Mouse (Mus musculus): Measurements from ENCODE around the gene Mup20.
"Not testable (repeated sequence)": the region's sequence is repeated elsewhere in the genome, so short reads cannot be mapped to it uniquely, and the experiment has no call there.

Gene Mup20

DNA sequence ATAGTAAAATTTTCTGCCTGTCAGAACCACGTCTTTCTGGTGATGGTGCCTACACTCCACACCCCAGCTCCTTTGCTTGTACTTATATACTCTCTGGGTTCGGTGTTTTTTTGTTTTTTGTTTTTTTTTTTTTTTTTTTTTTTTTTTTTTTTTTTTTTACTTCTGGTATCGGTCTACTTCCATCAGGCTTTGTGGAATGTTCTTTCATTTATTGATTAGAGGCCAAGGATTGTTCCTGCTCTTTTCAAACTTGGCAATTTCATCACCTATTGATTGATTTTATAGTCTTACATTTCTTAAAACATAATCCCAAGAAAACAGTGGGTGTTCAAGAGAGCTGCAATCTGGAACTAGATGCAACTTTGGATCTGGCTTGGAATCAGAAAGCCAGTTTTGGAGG, at the start of gene Mup20:
Gene Mup20, minus strand, starts transcription at position 101 of the 400 bp plus-strand sequence.
- in situ Hi-C loops (cut with MboI; ENCODE audit: low sequenced_read_pairs): not testable (repeated sequence)

- in situ Hi-C loops (cut with MboI; ENCODE audit: low sequenced_read_pairs): not testable (repeated sequence)
Measured at GRCm38 (mm10) chr4:62103366-62103765, 49.4 kb upstream of the Mup20 start.

GRCm38 (mm10) chr4:62087953-62088352, 34.0 kb upstream of the Mup20 start:
- in situ Hi-C loops (cut with MboI; ENCODE audit: low sequenced_read_pairs): no loop called here

GRCm38 (mm10) chr4:62087241-62087640, 33.3 kb upstream of the Mup20 start, which contains the start of gene Mup3:
Gene Mup3, minus strand, starts transcription at chr4:62087342.
- in situ Hi-C loops (cut with MboI; ENCODE audit: low sequenced_read_pairs): no loop called here

- in situ Hi-C loops (cut with MboI; ENCODE audit: low sequenced_read_pairs): no loop called here
Measured at GRCm38 (mm10) chr4:62082755-62083154, 28.8 kb upstream of the Mup20 start.

DNA sequence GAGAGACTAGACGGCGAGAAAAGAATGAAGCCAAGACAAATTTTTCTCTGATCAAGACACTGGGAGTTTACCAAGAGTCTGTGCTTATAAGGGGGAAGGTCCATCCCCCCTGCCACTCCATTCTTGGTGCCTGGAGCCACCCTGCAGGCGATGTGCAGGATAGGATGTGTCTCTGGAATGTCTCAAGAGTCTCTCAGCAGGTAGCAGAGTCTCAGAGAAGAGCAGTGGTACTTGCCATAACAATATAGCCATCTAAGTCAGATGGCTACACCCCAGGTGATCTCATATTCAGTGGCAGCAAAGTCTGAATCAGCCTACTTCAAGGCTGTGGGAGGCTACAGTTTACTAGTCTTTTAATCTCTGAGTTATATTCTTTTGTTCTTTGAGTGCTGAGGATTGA, 21.2 kb upstream of the Mup20 start:
- in situ Hi-C loops (cut with MboI; ENCODE audit: low sequenced_read_pairs): no loop called here

GRCm38 (mm10) chr4:62054780-62055179, 822 bp upstream of the Mup20 start:
- in situ Hi-C loops (cut with MboI; ENCODE audit: low sequenced_read_pairs): not testable (repeated sequence)

DNA sequence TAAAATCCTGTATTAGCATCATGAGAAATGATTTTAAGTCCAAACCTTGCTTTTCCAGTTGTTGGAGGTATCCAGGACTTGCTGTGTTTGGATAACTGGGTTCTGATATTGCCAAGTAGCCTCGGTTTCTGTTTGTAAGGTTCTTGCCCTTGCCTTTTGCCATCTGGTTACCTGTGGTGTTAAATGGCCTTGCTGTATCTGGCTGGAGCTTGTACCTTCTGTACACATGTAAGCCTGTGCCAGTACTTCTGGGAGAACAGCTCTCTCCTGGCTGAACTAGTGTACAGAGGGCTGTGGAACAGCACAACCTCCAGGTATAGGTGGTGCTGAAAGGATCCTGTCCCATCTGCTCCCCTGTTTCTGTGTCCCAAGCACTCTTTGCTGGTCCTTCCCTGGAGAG, 27.7 kb downstream of the Mup20 start:
- in situ Hi-C loops (cut with MboI; ENCODE audit: low sequenced_read_pairs): no loop called here

- in situ Hi-C loops (cut with MboI; ENCODE audit: low sequenced_read_pairs): no loop called here
Measured at GRCm38 (mm10) chr4:62024256-62024959, 29.6 kb downstream of the Mup20 start.

GRCm38 (mm10) chr4:62023646-62024045, 30.3 kb downstream of the Mup20 start:
- in situ Hi-C loops (cut with MboI; ENCODE audit: low sequenced_read_pairs): no loop called here

DNA sequence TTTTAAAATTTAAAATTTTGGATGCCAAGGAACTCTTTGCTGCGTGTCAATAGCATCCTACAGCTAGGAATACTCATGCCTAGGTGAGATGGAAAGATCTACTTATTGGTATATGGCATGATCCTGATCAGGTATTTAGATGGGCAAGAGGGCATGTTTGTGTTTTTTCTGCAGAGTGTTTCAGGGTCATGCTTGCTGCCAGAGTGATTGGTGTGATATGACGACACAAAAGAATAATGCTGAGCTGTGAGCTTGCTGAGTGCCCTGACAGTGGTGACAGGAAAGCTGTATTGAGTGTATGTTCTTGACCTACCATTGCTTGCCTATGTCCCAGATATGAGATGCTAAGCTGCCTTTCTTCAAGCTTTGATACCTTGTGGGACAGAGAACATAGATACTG, 30.8 kb downstream of the Mup20 start:
- in situ Hi-C loops (cut with MboI; ENCODE audit: low sequenced_read_pairs): no loop called here

DNA sequence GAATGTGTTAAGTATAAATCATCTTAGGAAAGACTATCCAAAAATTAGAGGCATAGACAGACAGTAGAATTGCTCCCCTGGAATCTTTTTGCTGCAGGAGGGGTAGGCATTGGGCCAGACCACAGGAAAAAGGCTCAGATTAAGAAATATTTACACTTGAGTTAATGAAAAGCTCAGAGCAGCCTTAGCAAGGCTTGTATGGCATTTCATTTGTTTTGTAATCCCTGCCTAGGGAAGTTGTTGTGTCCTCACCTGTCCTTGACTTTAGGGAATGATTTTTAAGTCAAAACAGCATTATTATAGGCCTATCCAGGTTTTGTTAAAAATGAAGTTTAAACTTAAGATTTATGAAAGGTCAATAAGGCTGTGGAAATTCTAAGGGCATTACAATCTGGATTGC, 33.4 kb downstream of the Mup20 start:
- in situ Hi-C loops (cut with MboI; ENCODE audit: low sequenced_read_pairs): not testable (repeated sequence)
